Mouse (Mus musculus): Measurements from ENCODE around the gene Top2b. TPM values are rescaled to one million over a fixed set of nuclear protein-coding genes. Genes with fewer than 3 reads are reported as not detected.

The Top2b gene
- polyA plus RNA-seq (2012; fragmentation: generic; extraction: Trizol), result 14.9 TPM

GRCm38 (mm10) chr14:16364878-16365337 lies at the start of gene Top2b:
Gene Top2b, plus strand, starts transcription at chr14:16365179.
- no peaks in the 10 kb centered on the region for H3K27me3 ChIP-seq (ENCODE audit: control insufficient read depth, insufficient read depth, insufficient read length)
- TF ChIP-seq TCF12 (IDR thresholded peaks at IDR 0.05; ENCODE audit: insufficient read depth, poor library complexity, severe bottlenecking), result no peak
- TF ChIP-seq POLR2A (IDR thresholded peaks at IDR 0.05; ENCODE audit: insufficient read length, low read depth), result peak; percentile 74
- TF ChIP-seq POLR2AphosphoS2 (IDR thresholded peaks at IDR 0.05; ENCODE audit: insufficient read length, low read depth), result peak; percentile 84
- TF ChIP-seq MYOD1 (IDR thresholded peaks at IDR 0.05; ENCODE audit: control insufficient read depth in 1 of 3, insufficient read length in 2 of 3, low read depth in 2 of 3), result no peak
- no peak for TF ChIP-seq USF1 (IDR thresholded peaks at IDR 0.05; ENCODE audit: low read depth)
- TF ChIP-seq CEBPB (IDR thresholded peaks at IDR 0.05; ENCODE audit: insufficient read depth, poor library complexity, severe bottlenecking), result no peak
- no peak for TF ChIP-seq MAX (IDR thresholded peaks at IDR 0.05; ENCODE audit: low read depth)
- TF ChIP-seq REST (IDR thresholded peaks at IDR 0.05; ENCODE audit: insufficient read depth, insufficient read length), result no peak
- peak in 1 of 3 experiments; percentile 21 for TF ChIP-seq MYOG (IDR thresholded peaks at IDR 0.05; ENCODE audit: control insufficient read depth in 1 of 3, insufficient read depth in 1 of 3, insufficient read length in 2 of 3, low read depth in 2 of 3)
- TF ChIP-seq E2F4 (IDR thresholded peaks at IDR 0.05; ENCODE audit: insufficient read depth), result no peak
- TF ChIP-seq SRF (IDR thresholded peaks at IDR 0.05; ENCODE audit: control insufficient read depth, insufficient read length, low read depth), result no peak
- no peak for TF ChIP-seq TCF3 (IDR thresholded peaks at IDR 0.05; ENCODE audit: insufficient read length, low read depth)
- H3ac ChIP-seq (ENCODE audit: control insufficient read depth, insufficient read length), result peak within 1 kb of the TSS; percentile 73
- no peaks in the 10 kb centered on the region for H3K36me3 ChIP-seq (ENCODE audit: control insufficient read depth, insufficient read depth)
- peaks cover 43% of the 10 kb centered on the region for H3K79me2 ChIP-seq (ENCODE audit: control insufficient read depth, insufficient read depth)
- peak within 1 kb of the TSS; percentile 90 for H3K4me2 ChIP-seq (ENCODE audit: low read depth)
- peak within 1 kb of the TSS; percentile 89 for H3K4me3 ChIP-seq

- H3K27me3 ChIP-seq (ENCODE audit: control insufficient read depth, insufficient read depth, insufficient read length), result no peaks in the 10 kb centered on the region
- no peak overlapping the region for H3K4me3 ChIP-seq
- H3ac ChIP-seq (ENCODE audit: control insufficient read depth, insufficient read length), result no peak overlapping the region
- TF ChIP-seq MYOG (IDR thresholded peaks at IDR 0.05; ENCODE audit: control insufficient read depth in 1 of 3, insufficient read depth in 1 of 3, insufficient read length in 2 of 3, low read depth in 2 of 3) (no peak), CEBPB (IDR thresholded peaks at IDR 0.05; ENCODE audit: insufficient read depth, poor library complexity, severe bottlenecking) (no peak), POLR2A (IDR thresholded peaks at IDR 0.05; ENCODE audit: insufficient read length, low read depth) (no peak), SRF (IDR thresholded peaks at IDR 0.05; ENCODE audit: control insufficient read depth, insufficient read length, low read depth) (no peak), POLR2AphosphoS2 (IDR thresholded peaks at IDR 0.05; ENCODE audit: insufficient read length, low read depth) (no peak), MYOD1 (IDR thresholded peaks at IDR 0.05; ENCODE audit: control insufficient read depth in 1 of 3, insufficient read length in 2 of 3, low read depth in 2 of 3) (no peak), E2F4 (IDR thresholded peaks at IDR 0.05; ENCODE audit: insufficient read depth) (no peak), USF1 (IDR thresholded peaks at IDR 0.05; ENCODE audit: low read depth) (no peak), MAX (IDR thresholded peaks at IDR 0.05; ENCODE audit: low read depth) (no peak), REST (IDR thresholded peaks at IDR 0.05; ENCODE audit: insufficient read depth, insufficient read length) (no peak), TCF12 (IDR thresholded peaks at IDR 0.05; ENCODE audit: insufficient read depth, poor library complexity, severe bottlenecking) (no peak), TCF3 (IDR thresholded peaks at IDR 0.05; ENCODE audit: insufficient read length, low read depth) (no peak)
- H3K36me3 ChIP-seq (ENCODE audit: control insufficient read depth, insufficient read depth), result no peaks in the 10 kb centered on the region
- H3K4me2 ChIP-seq (ENCODE audit: low read depth), result no peak overlapping the region
- no peaks in the 10 kb centered on the region for H3K79me2 ChIP-seq (ENCODE audit: control insufficient read depth, insufficient read depth)
These were observed 48.3 kb upstream of the Top2b start for GRCm38 (mm10) chr14:16316715-16317114.

- TF ChIP-seq TCF12 (IDR thresholded peaks at IDR 0.05; ENCODE audit: insufficient read depth, poor library complexity, severe bottlenecking) (no peak), REST (IDR thresholded peaks at IDR 0.05; ENCODE audit: insufficient read depth, insufficient read length) (no peak), POLR2A (IDR thresholded peaks at IDR 0.05; ENCODE audit: insufficient read length, low read depth) (no peak), MYOD1 (IDR thresholded peaks at IDR 0.05; ENCODE audit: control insufficient read depth in 1 of 3, insufficient read length in 2 of 3, low read depth in 2 of 3) (no peak), CEBPB (IDR thresholded peaks at IDR 0.05; ENCODE audit: insufficient read depth, poor library complexity, severe bottlenecking) (no peak), POLR2AphosphoS2 (IDR thresholded peaks at IDR 0.05; ENCODE audit: insufficient read length, low read depth) (no peak)
These were observed 45.2 kb upstream of the Top2b start for GRCm38 (mm10) chr14:16319818-16320217.

DNA sequence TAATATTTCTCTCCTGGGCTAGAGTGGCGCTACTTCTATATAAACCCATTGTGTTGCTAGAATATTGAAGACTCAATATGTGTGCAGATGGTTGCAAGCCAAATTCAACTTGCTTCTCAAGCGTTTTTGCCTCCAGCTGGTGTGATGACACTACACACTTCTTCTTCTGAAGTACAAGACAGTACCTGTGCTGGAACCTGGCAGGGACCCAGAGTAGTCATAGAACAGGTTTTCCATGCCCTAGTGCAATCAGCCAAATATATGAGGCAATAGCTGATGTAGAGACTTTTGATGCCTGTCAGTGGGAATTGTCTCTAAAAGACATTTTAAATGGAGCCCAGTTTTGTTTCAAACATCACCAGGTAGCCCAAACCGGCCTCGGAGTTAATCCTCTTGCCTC lies 40.6 kb upstream of the Top2b start:
- no peak overlapping the region for H3ac ChIP-seq (ENCODE audit: control insufficient read depth, insufficient read length)
- H3K4me3 ChIP-seq, result no peak overlapping the region
- no peaks in the 10 kb centered on the region for H3K36me3 ChIP-seq (ENCODE audit: control insufficient read depth, insufficient read depth)
- H3K79me2 ChIP-seq (ENCODE audit: control insufficient read depth, insufficient read depth), result no peaks in the 10 kb centered on the region
- H3K4me2 ChIP-seq (ENCODE audit: low read depth), result no peak overlapping the region
- TF ChIP-seq POLR2A (IDR thresholded peaks at IDR 0.05; ENCODE audit: insufficient read length, low read depth), result no peak
- TF ChIP-seq TCF3 (IDR thresholded peaks at IDR 0.05; ENCODE audit: insufficient read length, low read depth), result no peak
- no peak for TF ChIP-seq MYOD1 (IDR thresholded peaks at IDR 0.05; ENCODE audit: control insufficient read depth in 1 of 3, insufficient read length in 2 of 3, low read depth in 2 of 3)
- no peak for TF ChIP-seq REST (IDR thresholded peaks at IDR 0.05; ENCODE audit: insufficient read depth, insufficient read length)
- no peak for TF ChIP-seq MYOG (IDR thresholded peaks at IDR 0.05; ENCODE audit: control insufficient read depth in 1 of 3, insufficient read depth in 1 of 3, insufficient read length in 2 of 3, low read depth in 2 of 3)
- TF ChIP-seq SRF (IDR thresholded peaks at IDR 0.05; ENCODE audit: control insufficient read depth, insufficient read length, low read depth), result no peak
- TF ChIP-seq POLR2AphosphoS2 (IDR thresholded peaks at IDR 0.05; ENCODE audit: insufficient read length, low read depth), result no peak
- TF ChIP-seq USF1 (IDR thresholded peaks at IDR 0.05; ENCODE audit: low read depth), result no peak
- TF ChIP-seq MAX (IDR thresholded peaks at IDR 0.05; ENCODE audit: low read depth), result no peak
- TF ChIP-seq TCF12 (IDR thresholded peaks at IDR 0.05; ENCODE audit: insufficient read depth, poor library complexity, severe bottlenecking), result no peak
- TF ChIP-seq E2F4 (IDR thresholded peaks at IDR 0.05; ENCODE audit: insufficient read depth), result no peak
- TF ChIP-seq CEBPB (IDR thresholded peaks at IDR 0.05; ENCODE audit: insufficient read depth, poor library complexity, severe bottlenecking), result no peak
- no peaks in the 10 kb centered on the region for H3K27me3 ChIP-seq (ENCODE audit: control insufficient read depth, insufficient read depth, insufficient read length)

More at GRCm38 (mm10) chr14:16319818-16320217, 45.2 kb upstream of the Top2b start:
- no peak overlapping the region for H3K4me3 ChIP-seq
- no peak overlapping the region for H3K4me2 ChIP-seq (ENCODE audit: low read depth)
- H3ac ChIP-seq (ENCODE audit: control insufficient read depth, insufficient read length), result no peak overlapping the region
- H3K79me2 ChIP-seq (ENCODE audit: control insufficient read depth, insufficient read depth), result no peaks in the 10 kb centered on the region
- no peaks in the 10 kb centered on the region for H3K36me3 ChIP-seq (ENCODE audit: control insufficient read depth, insufficient read depth)
- no peaks in the 10 kb centered on the region for H3K27me3 ChIP-seq (ENCODE audit: control insufficient read depth, insufficient read depth, insufficient read length)

Measured in myocyte (in vitro differentiated cells).